Mouse (Mus musculus): ENCODE data around the gene Arl4c.

GRCm38 (mm10) chr1:88641678-88642215 lies 60.3 kb downstream of the Arl4c start:
- TF ChIP-seq CTCF (IDR thresholded peaks at IDR 0.05; ENCODE audit: low read depth, low read length) (no peak), TAL1 (conservative IDR thresholded peaks at IDR 0.05; ENCODE audit: low read depth, low read length) (no peak), GATA1 (IDR thresholded peaks at IDR 0.05; ENCODE audit: borderline replicate concordance, low read length) (no peak), POLR2AphosphoS5 (IDR thresholded peaks at IDR 0.05; ENCODE audit: insufficient replicate concordance, low read depth, low read length) (no peak)

Data from G1E (cell line).